Mouse (Mus musculus): ENCODE measurements around the gene Kdm3a. TPM values are rescaled to one million over a fixed set of nuclear protein-coding genes. Genes with fewer than 3 reads are reported as not detected.

Kdm3a gene
- polyA plus RNA-seq (2017; shearing (Covaris generic)), result 96.9 TPM

GRCm38 (mm10) chr6:71632829-71633662 is at the start of gene Kdm3a:
Gene Kdm3a (minus strand): TSS chr6:71632990.

GRCm38 (mm10) chr6:71543686-71544499 is 88.9 kb downstream of the Kdm3a start, which contains the start of gene Chmp3:
Gene Chmp3 (plus strand): TSS chr6:71543797.

Other genes starting within 250 kb of the Kdm3a start
- 8.0 TPM for gene Rmnd5a, start 192.4 kb downstream of the Kdm3a start, polyA plus RNA-seq (2017; shearing (Covaris generic))
- gene Rnf103, start 139.1 kb downstream of the Kdm3a start, polyA plus RNA-seq (2017; shearing (Covaris generic)), result 2.5 TPM
- 84.9 TPM for gene Chmp3, start 89.2 kb downstream of the Kdm3a start, polyA plus RNA-seq (2017; shearing (Covaris generic))
- gene Reep1, start 74.6 kb upstream of the Kdm3a start, polyA plus RNA-seq (2017; shearing (Covaris generic)), result 1.5 TPM
- 53.6 TPM for gene Mrpl35, start 194.0 kb upstream of the Kdm3a start, polyA plus RNA-seq (2017; shearing (Covaris generic))
- 136 TPM for gene Immt, start 198.3 kb upstream of the Kdm3a start, polyA plus RNA-seq (2017; shearing (Covaris generic))

Data from inflammation-experienced regulatory T-cells, adult 16 weeks (primary cell).